Mouse (Mus musculus) intestine, embryonic 16.5 days (tissue): Measurements from ENCODE around the gene Rnft2. TPM values are rescaled to one million over a fixed set of nuclear protein-coding genes. Genes with fewer than 3 reads are reported as not detected.

Source experiments
- ATAC-seq: fragments of 200-750 bp; cut with Nextera tagmentation; 2 replicates; pipeline ENCODE4 v1.8.0; 2017; ENCODE audit warnings: moderate TSS enrichment, moderate library complexity
- H3K27ac ChIP-seq: fragments of 300-500 bp; sonication (generic); 2 replicates; pipeline ENCODE4 v1.5.1; 2014; ENCODE audit warnings: mild to moderate bottlenecking, low read length
- H3K27me3 ChIP-seq: fragments of 300-500 bp; sonication (generic); replicated peaks from 2 replicates; pipeline ENCODE4 v1.6.1; 2014; ENCODE audit warnings: low read length, control low read depth, mixed read lengths; ENCODE audit not compliant: control insufficient read depth, insufficient read depth
- H3K36me3 ChIP-seq: fragments of 300-500 bp; sonication (generic); 2 replicates; pipeline ENCODE4 v1.6.1; 2014; ENCODE audit warnings: low read length, control low read depth; ENCODE audit not compliant: control insufficient read depth, insufficient read depth
- H3K4me1 ChIP-seq: fragments of 300-500 bp; sonication (generic); 2 replicates; pipeline ENCODE4 v1.6.1; 2014; ENCODE audit warnings: low read length, control low read depth, mixed read lengths; ENCODE audit not compliant: control insufficient read depth, insufficient read depth
- H3K4me2 ChIP-seq: fragments of 300-500 bp; sonication (generic); 2 replicates; pipeline ENCODE4 v1.6.1; 2014; ENCODE audit warnings: low read depth, low read length, control low read depth
- H3K4me3 ChIP-seq: fragments of 300-500 bp; sonication (generic); 2 replicates; pipeline ENCODE4 v1.5.1; 2014; ENCODE audit warnings: mild to moderate bottlenecking, low read length
- H3K9ac ChIP-seq: fragments of 300-500 bp; sonication (generic); 2 replicates; pipeline ENCODE4 v1.6.1; 2014; ENCODE audit warnings: low read depth, low read length
- H3K9me3 ChIP-seq: fragments of 300-500 bp; sonication (generic); 2 replicates; pipeline ENCODE4 v1.6.1; 2016; ENCODE audit warnings: low read length, control low read depth; ENCODE audit not compliant: control insufficient read depth
- WGBS: fragments of 180-500 bp; shearing (Covaris S2); extraction: QIAGEN DNeasy Blood & Tissue Kit; methylation state at CpG from one replicate; pipeline ENCODE4 v1.1.7; 2014; 5-methylcytosine and 5-hydroxymethylcytosine counted together
- polyA plus RNA-seq: library from polyadenylated mRNA; unstranded; fragments of >200 nt; fragmentation: Nextera tagmentation; extraction: Ambion mirVana; gene quantifications from 2 replicates; pipeline ENCODE4 v1.2.1, GENCODE M21; 2015

Gene Rnft2
- polyA plus RNA-seq, 1 experiment from 2014 or later: 2.6 TPM

- H3K27ac ChIP-seq: no peak overlapping the region
- no peaks in the 10 kb centered on the region for H3K9me3 ChIP-seq
- H3K4me3 ChIP-seq: no peak overlapping the region
- H3K4me1 ChIP-seq: no peaks in the 10 kb centered on the region
- H3K27me3 ChIP-seq: no peaks in the 10 kb centered on the region
- no peak overlapping the region for H3K9ac ChIP-seq
- WGBS: 85% methylated on average over 12 of the region's 12 CpGs
- H3K36me3 ChIP-seq: peaks cover 2% of the 10 kb centered on the region; the same call in 1 of the 2 replicates
- H3K4me2 ChIP-seq: no peak overlapping the region
- no peak for ATAC-seq
Observed at GRCm38 (mm10) chr5:118236891-118237290, 8.0 kb downstream of the Rnft2 start.

GRCm38 (mm10) chr5:118230071-118230611 lies 14.8 kb downstream of the Rnft2 start:
- no peak for ATAC-seq
- no peaks in the 10 kb centered on the region for H3K4me1 ChIP-seq
- no peak overlapping the region for H3K27ac ChIP-seq
- WGBS: 89% methylated on average over 13 of the region's 13 CpGs
- no peaks in the 10 kb centered on the region for H3K9me3 ChIP-seq
- no peak overlapping the region for H3K9ac ChIP-seq
- H3K36me3 ChIP-seq: no peaks in the 10 kb centered on the region
- no peak overlapping the region for H3K4me2 ChIP-seq
- H3K27me3 ChIP-seq: no peaks in the 10 kb centered on the region
- no peak overlapping the region for H3K4me3 ChIP-seq

DNA sequence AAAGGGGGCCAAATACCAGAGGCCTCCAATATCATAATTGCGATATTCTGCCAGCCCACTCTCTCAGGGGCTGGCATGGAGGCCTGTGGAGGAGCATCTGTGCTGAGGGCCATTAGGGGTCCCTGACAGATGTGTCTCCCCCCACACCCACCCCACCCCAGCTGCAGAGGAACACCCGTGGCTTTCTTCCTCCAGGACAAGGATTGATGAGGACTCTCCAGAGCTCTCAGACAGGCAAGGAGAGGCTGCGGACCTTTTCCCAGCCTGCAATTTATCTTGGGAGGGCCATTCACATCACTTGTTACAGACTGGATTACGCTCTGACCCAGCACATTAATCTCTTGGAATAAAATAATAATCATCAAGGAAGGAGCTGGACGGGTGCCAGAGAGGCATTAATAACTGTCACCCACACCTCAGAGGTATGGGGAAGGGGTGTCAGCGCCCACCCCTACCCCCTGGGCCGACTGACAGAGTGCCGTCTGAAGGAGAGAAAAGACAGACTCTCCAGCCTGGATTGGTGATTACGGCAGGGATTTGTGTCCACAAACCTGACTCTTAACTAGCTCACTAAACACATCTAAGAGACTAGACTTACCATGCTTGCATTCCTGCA lies 21.7 kb downstream of the Rnft2 start:
- no peaks in the 10 kb centered on the region for H3K27me3 ChIP-seq
- H3K9ac ChIP-seq: no peak overlapping the region
- WGBS: 45% methylated on average over 9 of the region's 9 CpGs
- ATAC-seq: no peak
- no peaks in the 10 kb centered on the region for H3K4me1 ChIP-seq
- H3K36me3 ChIP-seq: no peaks in the 10 kb centered on the region
- no peak overlapping the region for H3K4me3 ChIP-seq
- no peak overlapping the region for H3K4me2 ChIP-seq
- no peaks in the 10 kb centered on the region for H3K9me3 ChIP-seq
- no peak overlapping the region for H3K27ac ChIP-seq

GRCm38 (mm10) chr5:118217410-118217809 lies 27.5 kb downstream of the Rnft2 start:
- Histone ChIP-seq H3K4me3 (no peak overlapping the region), H3K9ac (no peak overlapping the region), H3K4me1 (peaks cover 6% of the 10 kb centered on the region; the same call in 1 of the 2 replicates), H3K9me3 (no peaks in the 10 kb centered on the region), H3K36me3 (no peaks in the 10 kb centered on the region), H3K4me2 (no peak overlapping the region), H3K27me3 (no peaks in the 10 kb centered on the region), H3K27ac (no peak overlapping the region)
- WGBS: 64% methylated on average over 6 of the region's 6 CpGs
- ATAC-seq: no peak

GRCm38 (mm10) chr5:118214418-118215154 lies 30.3 kb downstream of the Rnft2 start:
- Histone ChIP-seq H3K4me1 (peaks cover 6% of the 10 kb centered on the region; the same call in 1 of the 2 replicates), H3K36me3 (no peaks in the 10 kb centered on the region), H3K9me3 (no peaks in the 10 kb centered on the region), H3K27me3 (no peaks in the 10 kb centered on the region), H3K27ac (no peak overlapping the region), H3K9ac (peak overlapping the region; percentile 21; the same call in 1 of the 2 replicates), H3K4me3 (peak overlapping the region; percentile 36), H3K4me2 (peak overlapping the region; percentile 55)
- WGBS: 7% methylated on average over 24 of the region's 24 CpGs
- ATAC-seq: peak; percentile 89

- Histone ChIP-seq H3K9me3 (no peaks in the 10 kb centered on the region), H3K4me1 (peaks cover 6% of the 10 kb centered on the region; the same call in 1 of the 2 replicates), H3K9ac (peak overlapping the region; percentile 21; the same call in 1 of the 2 replicates), H3K4me3 (peak overlapping the region; percentile 36), H3K27me3 (no peaks in the 10 kb centered on the region), H3K27ac (no peak overlapping the region), H3K4me2 (peak overlapping the region; percentile 55), H3K36me3 (no peaks in the 10 kb centered on the region)
- 19% methylated on average over 5 of the region's 5 CpGs for WGBS
- no peak for ATAC-seq
Observed at GRCm38 (mm10) chr5:118214012-118214411, 30.9 kb downstream of the Rnft2 start.

- Histone ChIP-seq H3K9me3 (no peaks in the 10 kb centered on the region), H3K4me1 (no peaks in the 10 kb centered on the region), H3K27ac (no peak overlapping the region), H3K4me3 (no peak overlapping the region), H3K9ac (no peak overlapping the region), H3K4me2 (no peak overlapping the region), H3K36me3 (no peaks in the 10 kb centered on the region), H3K27me3 (no peaks in the 10 kb centered on the region)
- 76% methylated on average over 8 of the region's 8 CpGs for WGBS
- no peak for ATAC-seq
Observed at GRCm38 (mm10) chr5:118205852-118206251, 39.1 kb downstream of the Rnft2 start.

DNA sequence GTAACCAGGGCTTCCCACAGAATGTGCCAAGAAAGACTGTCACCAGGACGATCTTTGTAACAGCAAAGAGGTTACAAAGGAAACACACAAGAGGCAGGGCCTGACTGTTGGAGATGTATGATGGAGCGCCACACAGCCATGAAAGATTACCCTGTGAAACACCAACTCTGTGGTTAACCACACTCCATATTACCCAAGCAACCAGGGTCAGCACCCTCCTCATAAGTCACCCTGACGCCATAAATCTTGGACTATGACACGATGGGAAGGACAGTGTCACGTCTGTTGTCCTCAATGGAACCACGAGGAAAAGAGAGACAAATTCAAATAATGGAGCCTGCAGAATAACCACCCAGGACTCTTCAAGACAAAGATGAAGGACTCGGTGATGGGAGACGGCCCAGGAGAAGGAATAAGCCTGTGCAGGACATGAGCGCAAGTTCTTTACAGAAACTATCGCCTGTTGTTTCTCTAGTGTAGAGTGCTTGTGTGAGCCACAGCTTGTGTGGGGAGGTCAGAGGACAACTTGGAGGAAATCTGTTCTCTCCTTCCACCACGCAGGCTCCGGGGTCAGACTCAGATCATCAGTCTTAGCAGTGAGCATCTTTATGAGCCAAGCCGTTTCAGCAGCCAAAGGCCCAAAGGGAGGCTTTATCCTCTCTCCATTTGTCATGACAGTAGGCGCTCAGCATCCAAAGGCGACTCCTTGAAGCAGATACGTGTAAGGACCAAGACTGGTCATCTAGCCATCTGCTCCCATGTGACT lies 40.1 kb downstream of the Rnft2 start:
- H3K27ac ChIP-seq: no peak overlapping the region
- H3K4me2 ChIP-seq: no peak overlapping the region
- 58% methylated on average over 16 of the region's 16 CpGs for WGBS
- no peak overlapping the region for H3K4me3 ChIP-seq
- no peaks in the 10 kb centered on the region for H3K9me3 ChIP-seq
- no peak for ATAC-seq
- H3K9ac ChIP-seq: no peak overlapping the region
- H3K36me3 ChIP-seq: no peaks in the 10 kb centered on the region
- H3K4me1 ChIP-seq: no peaks in the 10 kb centered on the region
- no peaks in the 10 kb centered on the region for H3K27me3 ChIP-seq

DNA sequence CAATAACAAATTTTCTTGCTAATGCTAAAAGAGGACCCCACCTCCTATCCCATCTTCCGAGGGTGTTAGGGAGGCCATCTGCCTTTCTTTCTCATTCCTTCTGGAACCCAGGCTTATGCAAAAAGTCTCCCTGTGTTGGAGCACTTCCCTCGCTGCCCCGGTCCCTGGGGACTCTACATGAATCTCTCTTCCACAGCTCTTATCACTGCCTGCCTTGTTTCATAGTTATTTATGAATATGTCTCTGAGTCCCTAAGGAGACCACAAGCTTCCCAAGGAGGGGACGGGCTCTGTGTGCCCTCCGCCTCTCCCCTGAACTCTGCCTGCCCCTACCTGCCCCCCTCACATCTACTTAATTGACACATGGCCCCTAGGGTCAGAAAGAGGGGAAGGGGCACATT lies 45.2 kb downstream of the Rnft2 start:
- no peaks in the 10 kb centered on the region for H3K36me3 ChIP-seq
- H3K9me3 ChIP-seq: no peaks in the 10 kb centered on the region
- no peaks in the 10 kb centered on the region for H3K27me3 ChIP-seq
- no peak overlapping the region for H3K4me2 ChIP-seq
- H3K27ac ChIP-seq: no peak overlapping the region
- WGBS: 57% methylated on average over 5 of the region's 5 CpGs
- H3K9ac ChIP-seq: no peak overlapping the region
- no peak overlapping the region for H3K4me3 ChIP-seq
- ATAC-seq: no peak
- H3K4me1 ChIP-seq: no peaks in the 10 kb centered on the region
